Mouse (Mus musculus) mammary gland, adult 2 months (tissue): Measurements from ENCODE around the gene Lrrc4b. TPM values are rescaled to one million over a fixed set of nuclear protein-coding genes. Genes with fewer than 3 reads are reported as not detected.

Experiments used
- polyA plus RNA-seq: library from polyadenylated mRNA; depleted of rRNA; stranded (reverse); fragments of >200 nt; gene quantifications from 2 replicates; pipeline ENCODE4 v1.2.3, GENCODE M21; 2012; ENCODE audit warnings: low replicate concordance; rRNA removed

The Lrrc4b gene
- polyA plus RNA-seq, result 0.72 and 1.2 TPM in 2 replicates

DNA sequence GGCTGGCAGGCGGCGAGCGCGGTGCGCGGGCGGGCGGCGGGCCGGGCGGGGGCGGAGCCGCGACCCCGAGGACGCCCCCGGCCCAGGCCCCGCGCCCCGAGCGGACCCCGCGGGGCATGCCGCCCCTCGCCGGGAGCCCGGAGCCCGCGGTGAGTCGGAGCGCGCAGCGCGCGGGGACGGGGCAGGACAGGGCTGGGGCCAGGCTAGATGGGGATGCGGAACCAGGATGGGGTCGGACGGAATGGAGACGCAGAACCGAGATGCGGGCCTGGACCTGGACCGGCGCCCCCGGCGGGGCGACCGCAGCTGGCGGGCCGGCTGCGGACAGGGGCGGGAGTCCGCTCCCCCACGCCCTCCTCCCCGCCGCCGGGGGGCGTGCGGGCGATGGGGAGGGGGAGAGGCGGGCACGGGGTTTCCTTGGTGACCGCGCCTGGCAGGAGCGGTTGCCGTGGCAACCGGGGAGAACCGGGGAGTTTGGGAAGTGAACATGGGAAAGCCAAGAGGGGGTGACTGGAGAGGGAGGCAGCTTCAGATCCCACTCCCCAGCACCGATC, at the start of gene Lrrc4b:
TSS of gene Lrrc4b (plus strand) at position 51 of the 554 bp plus-strand sequence.

DNA sequence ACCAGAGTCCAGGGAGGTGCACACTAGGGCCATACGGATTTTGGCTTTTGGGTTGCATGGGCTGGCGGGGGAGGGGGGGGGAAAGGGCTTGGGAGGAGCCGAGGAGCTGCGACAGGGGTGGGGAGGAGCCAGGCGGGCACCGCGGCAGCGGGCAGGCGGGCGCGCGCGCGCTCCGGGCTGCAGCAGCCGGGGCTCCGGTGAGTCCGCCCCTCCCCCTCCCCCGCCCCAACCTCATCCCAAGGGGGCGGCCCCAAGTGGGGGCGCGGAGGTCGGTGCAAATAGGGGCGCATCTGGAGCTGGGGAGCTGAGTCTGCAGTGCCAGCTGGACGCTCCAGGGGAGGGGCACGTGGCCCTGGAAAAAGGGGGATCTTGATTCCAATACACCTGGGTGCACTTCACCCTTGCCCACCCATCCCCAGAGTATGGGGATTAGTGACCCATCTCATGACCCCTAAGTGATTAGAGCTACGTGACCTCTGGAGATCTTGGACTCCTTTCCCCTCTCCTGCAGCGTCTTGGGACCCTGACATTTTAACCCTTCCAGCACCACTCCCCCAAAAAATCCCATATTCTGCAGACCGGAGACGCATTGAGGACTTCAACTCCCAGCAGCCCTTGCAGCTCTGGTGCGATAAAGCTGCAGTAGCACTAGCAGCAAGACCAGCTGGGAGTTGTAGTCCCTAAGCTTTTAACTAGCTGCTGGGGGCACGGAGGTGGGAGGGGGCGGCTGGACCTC, 44.7 kb upstream of the Lrrc4b start, which contains the start of gene Syt3:
TSS of gene Syt3 (plus strand) at position 123 of the 736 bp plus-strand sequence.

DNA sequence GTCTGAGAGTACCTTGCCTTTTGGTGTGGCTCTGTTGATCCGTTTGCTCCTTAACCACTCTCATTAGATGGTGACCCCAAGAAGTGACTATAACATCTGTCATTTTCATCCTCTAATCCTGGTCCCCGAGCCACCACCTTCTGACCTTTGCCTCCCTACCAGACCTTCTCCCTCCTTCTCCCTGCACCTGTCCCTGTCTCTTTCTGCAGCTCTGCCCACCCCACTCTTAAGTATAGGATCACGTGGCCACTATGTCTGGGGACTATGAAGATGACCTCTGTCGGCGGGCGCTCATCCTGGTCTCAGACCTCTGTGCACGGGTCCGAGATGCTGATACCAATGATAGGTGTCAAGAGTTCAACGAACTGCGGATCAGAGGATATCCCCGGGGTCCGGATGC, 43.1 kb upstream of the Lrrc4b start, which contains the start of gene 1700008O03Rik:
TSS of gene 1700008O03Rik (minus strand) at position 101 of the 400 bp plus-strand sequence.

DNA sequence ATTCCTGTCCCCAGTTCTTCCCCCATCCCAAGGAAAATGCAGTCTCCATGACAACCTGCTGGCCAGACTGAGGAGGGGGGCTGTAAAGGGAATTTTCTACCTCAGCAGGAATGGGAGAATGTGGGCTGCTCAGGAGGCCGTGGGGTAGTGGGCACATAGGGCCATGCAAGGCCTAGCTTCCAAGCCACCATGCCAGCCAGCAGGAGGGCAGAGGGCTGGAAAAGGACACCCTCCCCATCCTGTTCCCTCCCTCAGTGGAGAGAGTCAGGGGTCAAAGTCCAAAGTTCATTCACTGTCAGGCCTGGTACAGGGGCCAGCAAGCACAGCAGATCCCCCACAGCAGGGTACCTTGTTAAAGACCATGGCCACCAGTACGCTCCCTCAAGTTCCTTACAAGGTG, 36.3 kb downstream of the Lrrc4b start, which contains the start of gene Aspdh:
TSS of gene Aspdh (plus strand) at position 281 of the 400 bp plus-strand sequence.

DNA sequence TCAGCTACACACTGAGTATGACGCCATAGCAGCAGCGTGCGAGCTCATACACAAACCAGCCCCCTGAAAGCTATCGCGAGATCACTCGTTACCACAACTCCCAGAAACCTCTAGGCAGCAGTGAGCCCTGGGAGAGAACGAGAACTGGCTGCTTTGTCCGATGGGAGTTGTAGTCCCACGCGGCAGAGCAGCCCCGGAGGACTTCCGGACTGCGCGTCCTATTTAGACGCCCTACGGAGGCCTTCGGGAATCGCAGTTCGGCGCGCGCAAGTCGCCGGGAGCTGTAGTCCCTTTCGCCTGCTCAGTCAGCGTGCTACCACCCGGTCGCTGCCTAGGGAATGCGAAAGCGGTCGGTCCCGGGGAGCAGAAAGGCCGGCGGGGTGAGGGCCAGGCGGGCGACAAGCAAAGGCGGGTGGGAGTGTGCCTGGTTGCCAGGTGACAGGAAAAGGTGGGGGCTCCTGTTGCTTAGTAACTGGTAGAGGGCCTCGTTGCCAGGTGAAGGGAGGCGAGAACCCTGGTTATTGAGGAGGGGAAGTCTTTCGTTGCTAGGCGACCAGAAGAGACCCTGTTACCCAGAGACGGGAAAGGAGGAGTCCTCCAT, 39.1 kb downstream of the Lrrc4b start, which contains the start of gene Josd2:
TSS of gene Josd2 (plus strand) at position 170 of the 601 bp plus-strand sequence.

DNA sequence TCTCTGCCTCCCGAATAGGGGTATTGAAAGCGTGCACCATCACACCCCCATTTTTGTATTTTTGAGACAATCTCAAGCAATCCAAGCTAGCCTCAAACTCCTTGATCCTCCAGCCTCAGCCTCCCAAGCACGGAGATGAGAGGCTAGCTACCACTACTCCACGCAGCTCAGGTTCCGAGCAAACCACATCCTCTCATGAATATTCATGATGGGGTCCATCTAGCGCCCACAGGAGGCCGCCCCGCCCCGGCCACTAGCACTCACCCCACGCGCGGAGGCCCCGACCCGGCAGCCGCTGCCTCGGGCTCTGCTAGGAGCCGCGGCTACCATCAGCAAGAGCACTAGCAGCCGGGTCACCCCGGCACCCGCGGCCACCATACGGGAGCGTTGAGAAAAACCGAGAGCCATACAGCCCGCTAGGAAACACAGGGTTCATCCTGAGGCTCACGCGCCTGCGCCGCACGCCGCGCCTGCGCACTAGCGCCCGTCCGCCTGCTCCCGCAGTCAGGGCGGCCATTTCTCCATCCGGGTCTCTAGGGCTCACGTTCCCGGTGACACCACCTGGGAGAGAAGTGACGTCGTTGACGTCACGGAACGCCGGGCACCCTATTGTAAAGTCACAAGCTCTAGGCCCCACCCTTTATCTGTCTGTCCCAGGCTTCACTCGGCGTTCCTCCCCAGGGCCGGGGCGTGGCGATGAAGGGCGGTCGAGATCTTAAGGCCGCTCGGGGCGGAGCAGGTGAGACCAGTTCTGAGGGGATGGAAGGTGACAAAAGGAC, 67.4 kb downstream of the Lrrc4b start, which contains the start of the genes Emc10 and Fam71e1:
TSS of gene Emc10 (minus strand) at position 538 of the 779 bp plus-strand sequence.
TSS of gene Fam71e1 (plus strand) at position 590 of the 779 bp plus-strand sequence.

Other genes starting within 250 kb of the Lrrc4b start
- gene Klk1b24, start 240.8 kb upstream of the Lrrc4b start, polyA plus RNA-seq, result not detected in 2 replicates
- not detected in 2 replicates for gene Klk1b3, start 230.8 kb upstream of the Lrrc4b start, polyA plus RNA-seq
- not detected in 2 replicates for gene Klk1b4, start 221.6 kb upstream of the Lrrc4b start, polyA plus RNA-seq
- not detected in 2 replicates for gene Klk1b5, start 213.1 kb upstream of the Lrrc4b start, polyA plus RNA-seq
- 5.2 and 8.6 TPM in 2 replicates for gene Klk1, start 203.7 kb upstream of the Lrrc4b start, polyA plus RNA-seq
- gene Gm36864, start 192.8 kb upstream of the Lrrc4b start, polyA plus RNA-seq, result not detected in 2 replicates
- 1.3 and 2.7 TPM in 2 replicates for gene 1700028J19Rik, start 182.3 kb upstream of the Lrrc4b start, polyA plus RNA-seq
- gene 2410002F23Rik, start 182.3 kb upstream of the Lrrc4b start, polyA plus RNA-seq, result 75.6 and 148 TPM in 2 replicates
- not detected in 2 replicates for gene Acp4, start 171.6 kb upstream of the Lrrc4b start, polyA plus RNA-seq
- gene Gm15517, start 167.6 kb upstream of the Lrrc4b start, polyA plus RNA-seq, result not detected in 2 replicates
- 4.7 and 10.7 TPM in 2 replicates for gene Clec11a, start 122.1 kb upstream of the Lrrc4b start, polyA plus RNA-seq
- 0.89 and 3.2 TPM in 2 replicates for gene Shank1, start 118.8 kb upstream of the Lrrc4b start, polyA plus RNA-seq
- 5.9 and 7.8 TPM in 2 replicates for gene Syt3, start 44.9 kb upstream of the Lrrc4b start, polyA plus RNA-seq
- 0.94 and 1.2 TPM in 2 replicates for gene 1700008O03Rik, start 43.2 kb upstream of the Lrrc4b start, polyA plus RNA-seq
- gene Aspdh, start 36.4 kb downstream of the Lrrc4b start, polyA plus RNA-seq, result 0.29 and 3.4 TPM in 2 replicates
- 157 and 197 TPM in 2 replicates for gene Josd2, start 39.0 kb downstream of the Lrrc4b start, polyA plus RNA-seq
- 309 and 442 TPM in 2 replicates for gene Emc10, start 67.5 kb downstream of the Lrrc4b start, polyA plus RNA-seq
- 7.2 and 13.2 TPM in 2 replicates for gene Fam71e1, start 67.6 kb downstream of the Lrrc4b start, polyA plus RNA-seq
- gene Mybpc2, start 95.6 kb downstream of the Lrrc4b start, polyA plus RNA-seq, result 0.42 and 270 TPM in 2 replicates
- 56.8 and 111 TPM in 2 replicates for gene Spib, start 103.1 kb downstream of the Lrrc4b start, polyA plus RNA-seq
- gene Pold1, start 119.8 kb downstream of the Lrrc4b start, polyA plus RNA-seq, result 37.9 and 80.4 TPM in 2 replicates
- gene Nr1h2, start 124.9 kb downstream of the Lrrc4b start, polyA plus RNA-seq, result 144 and 274 TPM in 2 replicates
- gene Napsa, start 143.4 kb downstream of the Lrrc4b start, polyA plus RNA-seq, result 46.1 and 70.1 TPM in 2 replicates
- 1.5 and 1.9 TPM in 2 replicates for gene Kcnc3, start 161.6 kb downstream of the Lrrc4b start, polyA plus RNA-seq
- gene Myh14, start 241.8 kb downstream of the Lrrc4b start, polyA plus RNA-seq, result 8.5 and 15.5 TPM in 2 replicates